8 mouse cellular contexts compared by ENCODE assay signal in the genomic region with DNA sequence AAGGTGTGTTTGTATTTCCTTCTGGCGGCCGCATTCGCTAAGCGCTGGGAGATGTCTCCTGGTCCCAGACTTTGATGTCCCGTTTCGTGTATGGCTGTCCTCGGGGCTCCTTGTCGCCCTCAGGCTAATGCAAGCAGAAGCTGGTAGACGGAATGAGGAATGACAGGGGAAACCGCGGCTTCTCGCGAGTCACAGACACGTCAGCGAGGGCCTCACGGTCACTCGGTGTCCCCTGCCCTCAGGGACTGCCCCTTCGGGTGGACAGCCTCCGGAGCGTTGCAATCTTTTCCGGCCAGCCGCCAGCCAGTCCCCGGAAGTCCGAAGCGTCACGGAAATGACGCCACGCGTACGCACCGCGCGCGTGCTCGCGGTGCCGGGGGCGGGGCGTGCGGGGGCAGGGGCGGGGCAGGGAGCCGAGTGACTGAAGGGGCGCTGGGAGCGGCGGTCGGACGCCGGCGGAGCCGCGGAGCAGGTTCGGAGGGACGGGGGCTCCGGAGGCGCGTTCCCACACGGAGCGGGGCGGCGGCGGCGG. TPM values are rescaled to one million over a fixed set of nuclear protein-coding genes. Genes with fewer than 3 reads are reported as not detected.
DNase-seq lines count a peak whose midpoint lies in the region; ATAC-seq and TF ChIP-seq lines count a peak whose summit lies in the region.

A gene (plus strand): TSS at position 376 of the 532 bp plus-strand sequence.

- H3K27ac ChIP-seq in heart, embryonic 13.5 days (replicated peaks): peak within 1 kb of the TSS; percentile 97
- peak within 1 kb of the TSS; percentile 89 for H3K27ac ChIP-seq in kidney, postnatal 0 days
- H3K27ac ChIP-seq in liver, adult 2 months (replicated peaks; ENCODE audit: insufficient read depth, low read depth, low read length): peak within 1 kb of the TSS; percentile 97

- peaks cover 21% of the 10 kb centered on the region; the same call in 1 of the 2 replicates for H3K79me2 ChIP-seq in liver, adult 2 months (ENCODE audit: control insufficient read depth, insufficient read depth, low read length)

- H3K27me3 ChIP-seq in heart, embryonic 13.5 days (replicated peaks): no peaks in the 10 kb centered on the region
- H3K27me3 ChIP-seq in kidney, postnatal 0 days (ENCODE audit: insufficient read depth, low read length): no peaks in the 10 kb centered on the region
- H3K27me3 ChIP-seq in liver, adult 2 months (ENCODE audit: control insufficient read depth, insufficient read depth, low read length): no peaks in the 10 kb centered on the region

- under 1% methylated on average over 58 of the region's 62 CpGs for WGBS in heart, embryonic 13.5 days
- under 1% methylated on average over 49 of the region's 62 CpGs for WGBS in kidney, postnatal 0 days
- under 1% methylated on average over 62 of the region's 62 CpGs for WGBS in liver, adult 2 months

- no peaks in the 10 kb centered on the region for H3K9me3 ChIP-seq in heart, embryonic 13.5 days
- no peaks in the 10 kb centered on the region for H3K9me3 ChIP-seq in kidney, postnatal 0 days (replicated peaks; ENCODE audit: low read length)

- no peak for TF ChIP-seq CTCF in kidney, postnatal 0 days (IDR thresholded peaks at IDR 0.05; ENCODE audit: low read depth)
- TF ChIP-seq CTCF in liver, adult 2 months (IDR thresholded peaks at IDR 0.05; ENCODE audit: low read depth, low read length): no peak

- H3K9ac ChIP-seq in heart, embryonic 13.5 days: peak within 1 kb of the TSS; percentile 95
- peak within 1 kb of the TSS; percentile 80 for H3K9ac ChIP-seq in kidney, postnatal 0 days (ENCODE audit: low read depth, low read length)
- peak within 1 kb of the TSS; percentile 90 for H3K9ac ChIP-seq in liver, adult 2 months (ENCODE audit: low read depth, low read length)

- ATAC-seq in heart, embryonic 13.5 days (ENCODE audit: extremely low read depth, insufficient number of reproducible peaks, low FRiP score, low TSS enrichment): peak; percentile 90
- ATAC-seq in kidney, postnatal 0 days (replicated peaks; ENCODE audit: low FRiP score, low read depth): peak; percentile 96
- peak; percentile 98 for ATAC-seq in monocyte, adult 5-6 weeks (replicated peaks; ENCODE audit: insufficient number of reproducible peaks, low FRiP score, low TSS enrichment, poor library complexity, severe bottlenecking)

- TF ChIP-seq POLR2A in liver, adult 2 months (IDR thresholded peaks at IDR 0.05; ENCODE audit: extremely low read depth, insufficient read depth, low read length): peak; percentile 91

- H3K4me3 ChIP-seq in heart, embryonic 13.5 days: peak within 1 kb of the TSS; percentile 90
- H3K4me3 ChIP-seq in kidney, postnatal 0 days (replicated peaks; ENCODE audit: low read depth, low read length): peak within 1 kb of the TSS; percentile 79
- H3K4me3 ChIP-seq in liver, adult 2 months (ENCODE audit: insufficient read depth, low read depth, low read length): peak within 1 kb of the TSS; percentile 88

- no peaks in the 10 kb centered on the region for H3K36me3 ChIP-seq in heart, embryonic 13.5 days
- no peaks in the 10 kb centered on the region for H3K36me3 ChIP-seq in kidney, postnatal 0 days (ENCODE audit: insufficient read depth, low read length)
- no peaks in the 10 kb centered on the region for H3K36me3 ChIP-seq in liver, adult 2 months (ENCODE audit: control insufficient read depth, insufficient read depth, low read length)

- peak within 1 kb of the TSS; percentile 74 for H3K4me2 ChIP-seq in heart, embryonic 13.5 days
- H3K4me2 ChIP-seq in kidney, postnatal 0 days (ENCODE audit: low read length): peak within 1 kb of the TSS; percentile 65

- DNase-seq in CD4-positive, CD25-positive, alpha-beta regulatory T cell, adult 2 months (ENCODE audit: low read depth, low spot score): peak; percentile 92
- DNase-seq in c-Kit-negative CD71-positive TER-119-positive erythroid progenitor cells, embryonic 14.5 days (ENCODE audit: low read depth, low spot score): peak; percentile 75
- peak; percentile 60 for DNase-seq in fibroblast of lung, adult 2 months (ENCODE audit: low read depth)
- DNase-seq in kidney, postnatal 0 days (ENCODE audit: low spot score): peak; percentile 96
- DNase-seq in liver, adult 2 months (ENCODE audit: extremely low read depth, low read depth, low spot score): peak; percentile 85
- peak; percentile 88 to 91 for DNase-seq in spleen, postnatal 36 days (ENCODE audit: low spot score in 2 of 2)

- peaks cover 43% of the 10 kb centered on the region for H3K4me1 ChIP-seq in heart, embryonic 13.5 days
- H3K4me1 ChIP-seq in kidney, postnatal 0 days (replicated peaks; ENCODE audit: insufficient read depth, low read length): peaks cover 20% of the 10 kb centered on the region
- H3K4me1 ChIP-seq in liver, adult 2 months (ENCODE audit: control insufficient read depth, insufficient read depth, low read length): peaks cover 23% of the 10 kb centered on the region

RNA-seq across cellular contexts. Expression of the gene that starts here (rescaled TPM):
- 18.3 and 19.9 TPM in 2 replicates for polyA plus RNA-seq in heart, embryonic 13.5 days (2015; fragmentation: Nextera tagmentation; extraction: Ambion mirVana)
- polyA plus RNA-seq in kidney, postnatal 0 days (2015; fragmentation: Nextera tagmentation; extraction: Ambion mirVana): 28.1 and 31.8 TPM in 2 replicates
- total RNA-seq in liver, adult 2 months (2014; rRNA removed): 11.4 and 13.1 TPM in 2 replicates
- 8.3 and 11.8 TPM in 2 replicates for polyA plus RNA-seq in liver, adult 2 months (2012; rRNA removed)
- 41.1 to 67.6 TPM (median 53.3 TPM) in 3 replicates for total RNA-seq in monocyte, adult 5-6 weeks (2017)

Comparison
In these comparisons a context has a peak if more than half of its experiments do, and no peak if none do; other contexts are left out.
1. Peak in every context shown above with its lines: DNase-seq, ATAC-seq, H3K4me3 ChIP-seq and H3K27ac ChIP-seq.